Mouse (Mus musculus): ENCODE measurements around the gene Msh5. TPM values are rescaled to one million over a fixed set of nuclear protein-coding genes. Genes with fewer than 3 reads are reported as not detected.

Gene Msh5
- polyA plus RNA-seq, 1 experiment from 2014 or later: 3.1 TPM

DNA sequence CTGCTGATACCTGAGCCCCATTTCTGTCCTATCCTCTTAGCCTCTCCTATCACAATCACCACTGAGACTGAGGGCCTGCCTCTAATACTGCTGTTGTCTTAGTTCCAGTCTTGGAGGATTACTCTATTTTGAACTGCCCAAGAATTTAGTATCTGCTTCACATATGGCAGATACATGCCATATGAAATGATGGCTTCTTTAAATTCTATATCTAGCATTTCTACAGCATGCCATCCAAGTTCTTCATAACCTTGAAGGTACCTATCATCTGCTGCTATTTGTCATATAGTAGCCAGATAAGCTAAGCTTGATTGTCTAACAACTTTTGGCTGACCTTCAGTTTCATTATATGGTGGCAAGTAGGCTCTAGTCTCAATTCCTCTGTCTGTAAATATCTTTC, 51.8 kb downstream of the Msh5 start:
- Histone ChIP-seq H3K27me3 (replicated peaks; ENCODE audit: control insufficient read depth, insufficient read depth, low read length) (no peaks in the 10 kb centered on the region), H3K4me2 (ENCODE audit: low read length) (no peak overlapping the region), H3K9ac (replicated peaks; ENCODE audit: low read depth, low read length) (no peak overlapping the region), H3K9me3 (ENCODE audit: control insufficient read depth, low read length) (no peaks in the 10 kb centered on the region), H3K4me3 (replicated peaks; ENCODE audit: low read length) (no peak overlapping the region), H3K36me3 (ENCODE audit: control insufficient read depth, insufficient read depth) (no peaks in the 10 kb centered on the region), H3K4me1 (replicated peaks; ENCODE audit: control insufficient read depth, insufficient read depth, low read length) (peaks cover 5% of the 10 kb centered on the region), H3K27ac (ENCODE audit: low read length) (no peak overlapping the region)
- no peak for ATAC-seq

DNA sequence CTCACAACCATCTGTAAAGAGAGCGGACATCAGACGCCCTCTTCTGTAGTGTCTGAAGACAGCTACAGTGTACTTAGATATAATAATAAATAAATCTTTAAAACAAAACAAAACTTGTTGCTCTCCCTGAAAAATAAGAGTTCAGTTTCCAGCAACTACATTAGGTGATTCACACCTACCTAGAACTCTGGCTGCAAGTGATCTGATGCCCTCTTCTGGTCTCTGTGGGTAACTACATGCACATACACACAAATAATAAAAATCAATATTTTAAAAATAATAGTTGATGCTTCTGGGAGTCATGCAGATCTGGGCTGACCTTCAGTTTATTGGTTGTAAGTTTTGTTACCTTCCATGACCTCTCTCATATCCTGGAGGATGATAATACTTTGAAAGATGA, 62.3 kb downstream of the Msh5 start:
- no peak for ATAC-seq
- Histone ChIP-seq H3K4me3 (replicated peaks; ENCODE audit: low read length) (no peak overlapping the region), H3K27me3 (replicated peaks; ENCODE audit: control insufficient read depth, insufficient read depth, low read length) (no peaks in the 10 kb centered on the region), H3K9me3 (ENCODE audit: control insufficient read depth, low read length) (no peaks in the 10 kb centered on the region), H3K36me3 (ENCODE audit: control insufficient read depth, insufficient read depth) (peaks cover 6% of the 10 kb centered on the region), H3K9ac (replicated peaks; ENCODE audit: low read depth, low read length) (no peak overlapping the region), H3K27ac (ENCODE audit: low read length) (no peak overlapping the region), H3K4me1 (replicated peaks; ENCODE audit: control insufficient read depth, insufficient read depth, low read length) (peaks cover 17% of the 10 kb centered on the region), H3K4me2 (ENCODE audit: low read length) (no peak overlapping the region)
- WGBS: 69% methylated on average over 2 of the region's 2 CpGs

DNA sequence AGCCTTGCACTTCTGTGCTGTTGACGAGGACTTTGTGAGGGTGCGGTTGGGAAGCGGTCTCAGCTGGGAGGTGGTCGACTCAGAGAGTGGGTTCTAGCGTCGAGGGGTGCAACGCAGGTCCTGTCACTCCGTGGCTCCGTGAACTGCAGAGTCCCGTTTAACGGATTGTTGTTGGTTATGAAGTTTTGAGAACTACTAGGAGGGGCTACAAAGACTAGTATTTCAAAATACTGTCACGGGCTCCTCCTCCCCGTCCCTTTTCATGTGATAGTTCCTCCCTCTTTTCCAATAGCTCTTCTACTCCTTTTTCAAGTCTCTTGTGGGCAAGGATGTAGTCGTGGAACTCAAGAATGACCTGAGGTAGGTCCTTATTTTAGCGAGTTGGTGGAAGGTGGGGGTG, 64.2 kb downstream of the Msh5 start:
- peak overlapping the region; percentile 93 for H3K4me2 ChIP-seq (ENCODE audit: low read length)
- peak overlapping the region; percentile 89 for H3K4me3 ChIP-seq (replicated peaks; ENCODE audit: low read length)
- no peaks in the 10 kb centered on the region for H3K9me3 ChIP-seq (ENCODE audit: control insufficient read depth, low read length)
- peaks cover 6% of the 10 kb centered on the region for H3K36me3 ChIP-seq (ENCODE audit: control insufficient read depth, insufficient read depth)
- H3K27me3 ChIP-seq (replicated peaks; ENCODE audit: control insufficient read depth, insufficient read depth, low read length): no peaks in the 10 kb centered on the region
- ATAC-seq: no peak; the same call in 1 of the 2 replicates
- H3K9ac ChIP-seq (replicated peaks; ENCODE audit: low read depth, low read length): peak overlapping the region; percentile 96
- H3K4me1 ChIP-seq (replicated peaks; ENCODE audit: control insufficient read depth, insufficient read depth, low read length): peaks cover 17% of the 10 kb centered on the region
- peak overlapping the region; percentile 98 for H3K27ac ChIP-seq (ENCODE audit: low read length)
- WGBS: under 1% methylated on average over 15 of the region's 15 CpGs

DNA sequence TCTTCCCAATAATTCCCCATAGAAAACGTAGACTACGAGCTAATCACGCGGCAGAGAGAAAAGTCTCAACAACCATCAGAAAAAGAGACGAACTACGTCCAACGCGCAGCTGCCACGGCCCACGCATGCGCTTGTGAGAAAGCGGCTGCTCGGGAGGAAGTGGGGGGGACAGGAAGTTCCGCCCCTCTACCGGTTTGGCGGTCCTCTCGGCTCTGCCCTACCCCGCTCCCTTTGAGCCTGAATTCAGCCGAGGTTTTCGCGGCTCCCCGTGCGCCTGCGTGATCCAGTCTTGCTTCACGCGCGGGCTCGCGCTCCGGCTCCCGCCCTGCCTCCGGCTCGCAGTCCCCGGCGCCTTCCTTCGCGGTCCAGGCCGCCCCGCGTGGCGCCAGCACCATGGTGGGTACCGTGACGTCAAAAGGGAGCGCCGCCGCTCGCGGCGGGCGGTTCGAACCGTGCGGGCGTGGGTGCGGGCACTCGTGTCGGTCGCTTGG, 64.8 kb downstream of the Msh5 start, which contains the start of gene Lsm2:
Lsm2 (plus strand) TSS at position 173 of the 491 bp plus-strand sequence.
- Histone ChIP-seq H3K36me3 (ENCODE audit: control insufficient read depth, insufficient read depth) (peaks cover 6% of the 10 kb centered on the region), H3K27me3 (replicated peaks; ENCODE audit: control insufficient read depth, insufficient read depth, low read length) (no peaks in the 10 kb centered on the region), H3K9me3 (ENCODE audit: control insufficient read depth, low read length) (no peaks in the 10 kb centered on the region), H3K4me1 (replicated peaks; ENCODE audit: control insufficient read depth, insufficient read depth, low read length) (peaks cover 17% of the 10 kb centered on the region), H3K4me2 (ENCODE audit: low read length) (peak within 1 kb of the TSS; percentile 93), H3K27ac (ENCODE audit: low read length) (peak within 1 kb of the TSS; percentile 98), H3K4me3 (replicated peaks; ENCODE audit: low read length) (peak within 1 kb of the TSS; percentile 89), H3K9ac (replicated peaks; ENCODE audit: low read depth, low read length) (peak within 1 kb of the TSS; percentile 96)
- peak; percentile 98 for ATAC-seq
- 0% methylated on average over 55 of the region's 58 CpGs for WGBS

DNA sequence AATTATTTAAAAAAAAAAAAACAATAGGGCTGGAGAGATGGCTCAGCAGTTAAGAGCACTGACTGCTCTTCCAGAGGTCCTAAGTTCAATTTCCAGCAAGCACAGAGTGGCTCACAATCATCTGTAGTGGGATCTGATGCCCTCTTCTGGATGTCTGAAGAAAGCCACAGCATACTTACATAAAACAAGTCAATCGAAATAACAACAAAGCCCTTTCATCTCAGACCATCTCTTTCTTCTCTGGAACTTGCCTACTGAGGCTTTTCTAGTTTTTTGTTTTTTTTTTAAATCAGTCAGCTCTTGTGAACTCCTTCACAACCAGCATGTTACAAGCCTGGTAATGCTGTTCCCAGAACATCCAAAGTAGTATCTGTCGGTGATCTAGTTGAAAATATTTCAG, 65.9 kb downstream of the Msh5 start:
- H3K36me3 ChIP-seq (ENCODE audit: control insufficient read depth, insufficient read depth): no peaks in the 10 kb centered on the region
- H3K27ac ChIP-seq (ENCODE audit: low read length): peak overlapping the region; percentile 20; the same call in 1 of the 2 replicates
- H3K4me1 ChIP-seq (replicated peaks; ENCODE audit: control insufficient read depth, insufficient read depth, low read length): peaks cover 17% of the 10 kb centered on the region
- no peaks in the 10 kb centered on the region for H3K27me3 ChIP-seq (replicated peaks; ENCODE audit: control insufficient read depth, insufficient read depth, low read length)
- ATAC-seq: no peak
- no peaks in the 10 kb centered on the region for H3K9me3 ChIP-seq (ENCODE audit: control insufficient read depth, low read length)
- peak overlapping the region; percentile 89 for H3K4me3 ChIP-seq (replicated peaks; ENCODE audit: low read length)
- peak overlapping the region; percentile 96 for H3K9ac ChIP-seq (replicated peaks; ENCODE audit: low read depth, low read length)
- WGBS: 17% methylated on average over 2 of the region's 2 CpGs
- H3K4me2 ChIP-seq (ENCODE audit: low read length): peak overlapping the region; percentile 93

DNA sequence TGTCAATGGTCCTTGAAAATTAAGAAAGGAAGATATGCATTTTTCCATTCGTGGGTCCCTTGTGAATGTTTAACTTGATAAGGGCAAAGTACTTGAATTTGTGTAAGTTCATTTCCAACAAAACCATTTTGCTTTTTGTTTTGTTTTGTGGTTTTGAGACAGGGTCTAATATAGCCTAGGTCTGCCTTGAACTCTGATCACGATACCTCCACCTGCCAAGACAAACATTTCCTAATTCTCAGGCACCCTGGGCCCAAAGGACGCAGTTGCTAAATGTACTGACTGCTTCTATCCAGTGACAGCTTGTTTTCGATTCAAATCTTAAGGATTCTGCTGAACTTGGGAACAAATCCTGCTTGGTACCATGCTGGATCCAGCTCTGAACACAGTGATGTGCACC, 66.9 kb downstream of the Msh5 start:
- WGBS: 94% methylated on average over 4 of the region's 4 CpGs

More for the DNA sequence above, 66.9 kb downstream of the Msh5 start:
- H3K9me3 ChIP-seq (ENCODE audit: control insufficient read depth, low read length): no peaks in the 10 kb centered on the region
- no peak for ATAC-seq
- H3K4me1 ChIP-seq (replicated peaks; ENCODE audit: control insufficient read depth, insufficient read depth, low read length): peaks cover 17% of the 10 kb centered on the region
- H3K4me2 ChIP-seq (ENCODE audit: low read length): no peak overlapping the region
- H3K36me3 ChIP-seq (ENCODE audit: control insufficient read depth, insufficient read depth): no peaks in the 10 kb centered on the region
- H3K4me3 ChIP-seq (replicated peaks; ENCODE audit: low read length): no peak overlapping the region
- H3K27me3 ChIP-seq (replicated peaks; ENCODE audit: control insufficient read depth, insufficient read depth, low read length): no peaks in the 10 kb centered on the region
- H3K9ac ChIP-seq (replicated peaks; ENCODE audit: low read depth, low read length): no peak overlapping the region
- H3K27ac ChIP-seq (ENCODE audit: low read length): no peak overlapping the region

Other genes with a start within 250 kb of the Msh5 start
- not detected in 2 replicates for gene Cyp21a1, start 242.2 kb downstream of the Msh5 start, polyA plus RNA-seq (2015; fragmentation: Nextera tagmentation; extraction: Ambion mirVana)
- gene Stk19, start 209.8 kb downstream of the Msh5 start, polyA plus RNA-seq (2015; fragmentation: Nextera tagmentation; extraction: Ambion mirVana): 33.4 and 50.4 TPM in 2 replicates
- 64.8 and 75.6 TPM in 2 replicates for gene Dxo, start 209.7 kb downstream of the Msh5 start, polyA plus RNA-seq (2015; fragmentation: Nextera tagmentation; extraction: Ambion mirVana)
- 65.6 and 67.5 TPM in 2 replicates for gene Skiv2l, start 196.5 kb downstream of the Msh5 start, polyA plus RNA-seq (2015; fragmentation: Nextera tagmentation; extraction: Ambion mirVana)
- 87.5 and 97.7 TPM in 2 replicates for gene Nelfe, start 196.4 kb downstream of the Msh5 start, polyA plus RNA-seq (2015; fragmentation: Nextera tagmentation; extraction: Ambion mirVana)
- 1.1 and 1.3 TPM in 2 replicates for gene Cfb, start 184.2 kb downstream of the Msh5 start, polyA plus RNA-seq (2015; fragmentation: Nextera tagmentation; extraction: Ambion mirVana)
- gene Zbtb12, start 167.3 kb downstream of the Msh5 start, polyA plus RNA-seq (2015; fragmentation: Nextera tagmentation; extraction: Ambion mirVana): 7.1 and 8.0 TPM in 2 replicates
- gene Gm20547, start 164.7 kb downstream of the Msh5 start, polyA plus RNA-seq (2015; fragmentation: Nextera tagmentation; extraction: Ambion mirVana): 0.29 TPM in 1 of 2 replicates, not detected in the other
- gene C2, start 148.5 kb downstream of the Msh5 start, polyA plus RNA-seq (2015; fragmentation: Nextera tagmentation; extraction: Ambion mirVana): 1.6 and 1.7 TPM in 2 replicates
- gene Ehmt2, start 148.3 kb downstream of the Msh5 start, polyA plus RNA-seq (2015; fragmentation: Nextera tagmentation; extraction: Ambion mirVana): 107 and 121 TPM in 2 replicates
- gene Slc44a4, start 132.3 kb downstream of the Msh5 start, polyA plus RNA-seq (2015; fragmentation: Nextera tagmentation; extraction: Ambion mirVana): 0.09 TPM in 1 of 2 replicates, not detected in the other
- 31.8 and 36.8 TPM in 2 replicates for gene Neu1, start 115.5 kb downstream of the Msh5 start, polyA plus RNA-seq (2015; fragmentation: Nextera tagmentation; extraction: Ambion mirVana)
- gene Hspa1b, start 87.5 kb downstream of the Msh5 start, polyA plus RNA-seq (2015; fragmentation: Nextera tagmentation; extraction: Ambion mirVana): 0.14 TPM in 1 of 2 replicates, not detected in the other
- gene Gm20481, start 76.8 kb downstream of the Msh5 start, polyA plus RNA-seq (2015; fragmentation: Nextera tagmentation; extraction: Ambion mirVana): not detected in 2 replicates
- 3.3 and 5.2 TPM in 2 replicates for gene Hspa1a, start 74.6 kb downstream of the Msh5 start, polyA plus RNA-seq (2015; fragmentation: Nextera tagmentation; extraction: Ambion mirVana)
- gene Hspa1l, start 74.0 kb downstream of the Msh5 start, polyA plus RNA-seq (2015; fragmentation: Nextera tagmentation; extraction: Ambion mirVana): 1.5 and 1.7 TPM in 2 replicates
- 119 and 121 TPM in 2 replicates for gene Lsm2, start 64.9 kb downstream of the Msh5 start, polyA plus RNA-seq (2015; fragmentation: Nextera tagmentation; extraction: Ambion mirVana)
- 81.7 and 85.2 TPM in 2 replicates for gene Vars, start 45.8 kb downstream of the Msh5 start, polyA plus RNA-seq (2015; fragmentation: Nextera tagmentation; extraction: Ambion mirVana)
- 0.12 and 0.14 TPM in 2 replicates for gene Vwa7, start 30.2 kb downstream of the Msh5 start, polyA plus RNA-seq (2015; fragmentation: Nextera tagmentation; extraction: Ambion mirVana)
- gene Sapcd1, start 18.7 kb downstream of the Msh5 start, polyA plus RNA-seq (2015; fragmentation: Nextera tagmentation; extraction: Ambion mirVana): 2.2 and 2.7 TPM in 2 replicates
- 79.3 and 85.5 TPM in 2 replicates for gene Clic1, start 3.2 kb upstream of the Msh5 start, polyA plus RNA-seq (2015; fragmentation: Nextera tagmentation; extraction: Ambion mirVana)
- gene Ddah2, start 12.3 kb upstream of the Msh5 start, polyA plus RNA-seq (2015; fragmentation: Nextera tagmentation; extraction: Ambion mirVana): 484 and 489 TPM in 2 replicates
- not detected in 2 replicates for gene Ly6g6c, start 18.6 kb upstream of the Msh5 start, polyA plus RNA-seq (2015; fragmentation: Nextera tagmentation; extraction: Ambion mirVana)
- gene Mpig6b, start 19.4 kb upstream of the Msh5 start, polyA plus RNA-seq (2015; fragmentation: Nextera tagmentation; extraction: Ambion mirVana): 0.24 TPM in 1 of 2 replicates, not detected in the other
- 11.8 and 12.3 TPM in 2 replicates for gene Ly6g6e, start 30.2 kb upstream of the Msh5 start, polyA plus RNA-seq (2015; fragmentation: Nextera tagmentation; extraction: Ambion mirVana)
- gene Ly6g6d, start 31.3 kb upstream of the Msh5 start, polyA plus RNA-seq (2015; fragmentation: Nextera tagmentation; extraction: Ambion mirVana): 1.2 and 1.6 TPM in 2 replicates
- not detected in 2 replicates for gene Ly6g6f, start 38.9 kb upstream of the Msh5 start, polyA plus RNA-seq (2015; fragmentation: Nextera tagmentation; extraction: Ambion mirVana)
- gene Abhd16a, start 42.5 kb upstream of the Msh5 start, polyA plus RNA-seq (2015; fragmentation: Nextera tagmentation; extraction: Ambion mirVana): 93.1 and 109 TPM in 2 replicates
- gene Ly6g5c, start 61.5 kb upstream of the Msh5 start, polyA plus RNA-seq (2015; fragmentation: Nextera tagmentation; extraction: Ambion mirVana): not detected in 2 replicates
- gene Ly6g5b, start 68.7 kb upstream of the Msh5 start, polyA plus RNA-seq (2015; fragmentation: Nextera tagmentation; extraction: Ambion mirVana): 0.62 and 1.3 TPM in 2 replicates
- gene Gpank1, start 74.7 kb upstream of the Msh5 start, polyA plus RNA-seq (2015; fragmentation: Nextera tagmentation; extraction: Ambion mirVana): 29.6 and 29.8 TPM in 2 replicates
- gene Csnk2b, start 75.3 kb upstream of the Msh5 start, polyA plus RNA-seq (2015; fragmentation: Nextera tagmentation; extraction: Ambion mirVana): 308 and 320 TPM in 2 replicates
- 6.1 and 8.6 TPM in 2 replicates for gene D17H6S53E, start 79.6 kb upstream of the Msh5 start, polyA plus RNA-seq (2015; fragmentation: Nextera tagmentation; extraction: Ambion mirVana)
- gene Apom, start 85.3 kb upstream of the Msh5 start, polyA plus RNA-seq (2015; fragmentation: Nextera tagmentation; extraction: Ambion mirVana): 0.56 TPM in 1 of 2 replicates, not detected in the other
- 85.4 and 86.7 TPM in 2 replicates for gene Bag6, start 88.4 kb upstream of the Msh5 start, polyA plus RNA-seq (2015; fragmentation: Nextera tagmentation; extraction: Ambion mirVana)
- gene Prrc2a, start 118.2 kb upstream of the Msh5 start, polyA plus RNA-seq (2015; fragmentation: Nextera tagmentation; extraction: Ambion mirVana): 156 and 195 TPM in 2 replicates
- gene Aif1, start 129.3 kb upstream of the Msh5 start, polyA plus RNA-seq (2015; fragmentation: Nextera tagmentation; extraction: Ambion mirVana): 5.9 and 8.0 TPM in 2 replicates
- 4.5 and 4.9 TPM in 2 replicates for gene Lst1, start 141.7 kb upstream of the Msh5 start, polyA plus RNA-seq (2015; fragmentation: Nextera tagmentation; extraction: Ambion mirVana)
- gene Ltb, start 147.7 kb upstream of the Msh5 start, polyA plus RNA-seq (2015; fragmentation: Nextera tagmentation; extraction: Ambion mirVana): 0.24 TPM in 1 of 2 replicates, not detected in the other
- not detected in 2 replicates for gene Tnf, start 155.3 kb upstream of the Msh5 start, polyA plus RNA-seq (2015; fragmentation: Nextera tagmentation; extraction: Ambion mirVana)
- 0.24 and 0.35 TPM in 2 replicates for gene Lta, start 158.6 kb upstream of the Msh5 start, polyA plus RNA-seq (2015; fragmentation: Nextera tagmentation; extraction: Ambion mirVana)
- gene Gm16181, start 174.1 kb upstream of the Msh5 start, polyA plus RNA-seq (2015; fragmentation: Nextera tagmentation; extraction: Ambion mirVana): 0.62 TPM in 1 of 2 replicates, not detected in the other
- gene Atp6v1g2, start 186.9 kb upstream of the Msh5 start, polyA plus RNA-seq (2015; fragmentation: Nextera tagmentation; extraction: Ambion mirVana): 46.2 and 64.8 TPM in 2 replicates
- gene Nfkbil1, start 189.0 kb upstream of the Msh5 start, polyA plus RNA-seq (2015; fragmentation: Nextera tagmentation; extraction: Ambion mirVana): 9.5 and 10.7 TPM in 2 replicates
- gene Ddx39b, start 195.0 kb upstream of the Msh5 start, polyA plus RNA-seq (2015; fragmentation: Nextera tagmentation; extraction: Ambion mirVana): 466 and 471 TPM in 2 replicates
- 48.1 and 65.7 TPM in 2 replicates for gene H2-D1, start 216.0 kb upstream of the Msh5 start, polyA plus RNA-seq (2015; fragmentation: Nextera tagmentation; extraction: Ambion mirVana)

All from forebrain, embryonic 16.5 days (tissue).